Mouse (Mus musculus): ENCODE measurements around the gene Uts2. TPM values are rescaled to one million over a fixed set of nuclear protein-coding genes. Genes with fewer than 3 reads are reported as not detected.

The Uts2 gene
- polyA plus RNA-seq, 1 experiment from 2014 or later: not detected

DNA sequence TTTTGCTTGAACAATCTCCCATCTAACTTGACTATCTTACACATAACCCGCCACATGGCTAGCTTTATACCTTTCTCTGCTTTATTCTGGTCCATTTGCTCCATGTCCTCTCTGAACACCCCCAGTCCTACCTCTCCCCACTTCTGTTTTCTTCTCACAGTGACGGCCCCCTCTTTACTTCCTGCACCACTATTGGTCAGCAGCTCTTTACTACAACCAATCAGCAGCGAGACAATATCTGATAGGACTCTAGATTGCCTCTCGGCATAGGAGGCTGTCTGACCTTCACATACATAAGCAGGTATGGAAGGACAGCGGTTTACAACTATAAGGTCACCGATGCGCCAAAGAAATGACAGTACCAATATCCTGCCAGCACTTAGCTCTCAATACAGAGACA lies 39.6 kb downstream of the Uts2 start:
- Histone ChIP-seq H3K9ac (ENCODE audit: low read depth, low read length) (no peak overlapping the region), H3K4me3 (ENCODE audit: low read depth, low read length) (no peak overlapping the region)
- ATAC-seq (ENCODE audit: low read depth): no peak

DNA sequence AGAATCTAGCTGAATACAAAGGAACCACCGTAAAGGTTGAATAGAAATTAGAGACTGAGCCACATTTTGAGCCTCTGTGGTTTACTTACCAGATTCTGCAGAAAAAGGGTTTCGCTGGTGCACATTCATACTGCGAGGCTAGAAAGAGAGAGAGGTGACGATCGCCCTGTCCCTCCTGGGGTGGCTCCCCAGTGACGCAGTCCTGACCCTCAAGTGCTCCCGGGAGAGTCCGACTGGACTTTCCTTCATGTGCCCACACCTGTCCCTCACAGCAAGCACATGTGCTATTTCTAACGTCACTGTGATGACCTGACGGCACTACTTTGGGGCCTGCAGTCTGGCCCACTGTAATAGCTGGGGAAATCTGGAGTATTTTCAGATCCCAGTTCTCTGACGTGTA lies 40.9 kb downstream of the Uts2 start:
- no peak for ATAC-seq (ENCODE audit: low read depth)
- no peaks in the 10 kb centered on the region for H3K36me3 ChIP-seq (ENCODE audit: control insufficient read depth, insufficient read depth, low read length)
- H3K4me1 ChIP-seq (ENCODE audit: control insufficient read depth, insufficient read depth, low read length): no peaks in the 10 kb centered on the region
- WGBS: 87% methylated on average over 10 of the region's 11 CpGs
- no peak overlapping the region for H3K4me3 ChIP-seq (ENCODE audit: low read depth, low read length)
- no peak overlapping the region for H3K9ac ChIP-seq (ENCODE audit: low read depth, low read length)
- H3K27me3 ChIP-seq (replicated peaks; ENCODE audit: control insufficient read depth, insufficient read depth, low read length): no peaks in the 10 kb centered on the region
- DNase-seq (ENCODE audit: low spot score): no peak
- no peak overlapping the region for H3K27ac ChIP-seq (replicated peaks; ENCODE audit: low read depth, low read length)
- no peaks in the 10 kb centered on the region for H3K9me3 ChIP-seq (ENCODE audit: control insufficient read depth, low read length)
- no peak overlapping the region for H3K4me2 ChIP-seq (ENCODE audit: low read depth, low read length)

More for the DNA sequence above, 39.6 kb downstream of the Uts2 start:
- Histone ChIP-seq H3K27ac (replicated peaks; ENCODE audit: low read depth, low read length) (no peak overlapping the region), H3K36me3 (ENCODE audit: control insufficient read depth, insufficient read depth, low read length) (no peaks in the 10 kb centered on the region), H3K4me1 (ENCODE audit: control insufficient read depth, insufficient read depth, low read length) (no peaks in the 10 kb centered on the region), H3K27me3 (replicated peaks; ENCODE audit: control insufficient read depth, insufficient read depth, low read length) (no peaks in the 10 kb centered on the region), H3K4me2 (ENCODE audit: low read depth, low read length) (no peak overlapping the region), H3K9me3 (ENCODE audit: control insufficient read depth, low read length) (no peaks in the 10 kb centered on the region)
- DNase-seq (ENCODE audit: low spot score): no peak
- WGBS: 86% methylated on average over 7 of the region's 7 CpGs

DNA sequence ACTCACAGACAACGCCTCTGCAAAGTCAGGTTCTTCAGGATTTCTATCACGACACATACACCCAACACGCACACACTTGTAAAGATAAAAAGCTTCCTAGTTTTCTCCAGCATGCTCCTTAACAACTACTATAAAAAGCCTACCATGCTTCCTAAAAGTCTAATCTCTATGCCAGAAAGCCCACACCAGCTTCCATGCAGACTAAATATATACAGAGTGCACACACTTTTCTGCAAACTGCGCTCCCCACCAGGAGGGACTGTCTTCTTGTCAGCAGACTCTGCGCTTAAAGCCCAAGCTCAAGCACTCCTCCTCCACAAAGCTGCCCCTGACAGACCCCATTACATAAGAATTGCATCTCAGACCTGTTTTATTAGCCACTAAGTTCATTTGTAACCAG lies 44.6 kb downstream of the Uts2 start:
- Histone ChIP-seq H3K9ac (ENCODE audit: low read depth, low read length) (no peak overlapping the region), H3K36me3 (ENCODE audit: control insufficient read depth, insufficient read depth, low read length) (no peaks in the 10 kb centered on the region), H3K4me1 (ENCODE audit: control insufficient read depth, insufficient read depth, low read length) (no peaks in the 10 kb centered on the region), H3K4me2 (ENCODE audit: low read depth, low read length) (no peak overlapping the region), H3K9me3 (ENCODE audit: control insufficient read depth, low read length) (no peaks in the 10 kb centered on the region), H3K4me3 (ENCODE audit: low read depth, low read length) (no peak overlapping the region), H3K27ac (replicated peaks; ENCODE audit: low read depth, low read length) (no peak overlapping the region), H3K27me3 (replicated peaks; ENCODE audit: control insufficient read depth, insufficient read depth, low read length) (no peaks in the 10 kb centered on the region)
- ATAC-seq (ENCODE audit: low read depth): no peak
- DNase-seq (ENCODE audit: low spot score): no peak
- 81% methylated on average over 5 of the region's 5 CpGs for WGBS

- peak overlapping the region; percentile 70 for H3K9ac ChIP-seq (ENCODE audit: low read depth, low read length)
- 0 out of 2 replicates have a peak, but pooled peaks cover 7% of the 10 kb centered on the region for H3K36me3 ChIP-seq (ENCODE audit: control insufficient read depth, insufficient read depth, low read length)
- H3K27me3 ChIP-seq (replicated peaks; ENCODE audit: control insufficient read depth, insufficient read depth, low read length): no peaks in the 10 kb centered on the region
- WGBS: 45% methylated on average over 5 of the region's 5 CpGs
- no peaks in the 10 kb centered on the region for H3K9me3 ChIP-seq (ENCODE audit: control insufficient read depth, low read length)
- H3K27ac ChIP-seq (replicated peaks; ENCODE audit: low read depth, low read length): no peak overlapping the region
- ATAC-seq (ENCODE audit: low read depth) (no peak), DNase-seq (ENCODE audit: low spot score) (no peak)
- peak overlapping the region; percentile 62 for H3K4me3 ChIP-seq (ENCODE audit: low read depth, low read length)
- peak overlapping the region; percentile 98 for H3K4me2 ChIP-seq (ENCODE audit: low read depth, low read length)
- H3K4me1 ChIP-seq (ENCODE audit: control insufficient read depth, insufficient read depth, low read length): no peaks in the 10 kb centered on the region
These were observed 46.4 kb downstream of the Uts2 start for GRCm38 (mm10) chr4:151043281-151043680.

DNA sequence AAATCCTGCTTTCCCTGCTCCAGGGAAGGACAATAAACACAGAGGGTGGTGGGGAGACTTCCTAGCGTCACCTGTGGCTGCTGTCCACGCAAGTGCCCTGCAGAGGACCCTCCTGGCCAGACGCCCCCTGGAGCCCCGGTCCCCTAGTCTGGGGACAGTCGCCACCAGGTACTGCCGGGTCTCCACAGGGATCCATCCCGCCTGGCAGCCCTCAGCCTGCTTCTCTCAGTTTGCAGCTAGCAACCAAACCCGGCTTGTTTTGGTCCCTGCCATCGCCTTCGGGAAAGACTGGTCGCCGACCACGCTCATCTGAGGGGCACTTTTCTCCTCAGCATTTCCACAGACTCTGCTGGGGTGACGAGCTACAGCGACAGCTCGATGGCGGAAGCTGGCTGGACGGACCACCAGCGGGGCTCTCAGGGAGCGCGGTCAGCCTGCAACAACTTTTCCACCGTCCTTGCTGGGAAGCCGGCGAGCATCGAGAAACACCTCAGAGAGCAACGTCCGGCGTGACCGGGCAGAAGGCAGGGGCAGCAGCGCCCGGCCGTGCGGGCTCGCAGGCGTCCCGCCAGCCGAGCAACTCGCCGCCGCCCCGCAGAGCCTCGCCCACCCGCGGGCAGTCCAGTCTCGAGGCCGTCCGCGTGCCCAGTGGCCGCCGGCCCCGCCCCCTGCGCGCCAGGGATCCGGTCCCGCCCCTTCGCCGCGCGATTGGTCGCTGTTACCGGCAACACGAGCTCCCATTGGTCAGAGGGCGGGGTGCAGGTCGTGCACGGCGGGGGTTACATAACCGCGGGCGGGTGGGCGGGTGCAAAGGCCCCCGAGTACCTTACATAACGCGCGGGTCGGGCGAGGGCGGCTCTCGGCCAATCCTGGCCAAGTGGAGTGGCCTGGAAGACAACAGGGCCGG lies 47.4 kb downstream of the Uts2 start, which contains the start of gene Per3:
Gene Per3 (minus strand): TSS at position 629 of the 907 bp plus-strand sequence.
- under 1% methylated on average over 38 of the region's 79 CpGs for WGBS
- Histone ChIP-seq H3K27me3 (replicated peaks; ENCODE audit: control insufficient read depth, insufficient read depth, low read length) (no peaks in the 10 kb centered on the region), H3K4me3 (ENCODE audit: low read depth, low read length) (peak within 1 kb of the TSS; percentile 62), H3K9me3 (ENCODE audit: control insufficient read depth, low read length) (no peaks in the 10 kb centered on the region), H3K4me2 (ENCODE audit: low read depth, low read length) (peak within 1 kb of the TSS; percentile 98), H3K4me1 (ENCODE audit: control insufficient read depth, insufficient read depth, low read length) (no peaks in the 10 kb centered on the region), H3K27ac (replicated peaks; ENCODE audit: low read depth, low read length) (no peak within 1 kb of the TSS), H3K9ac (ENCODE audit: low read depth, low read length) (peak within 1 kb of the TSS; percentile 70), H3K36me3 (ENCODE audit: control insufficient read depth, insufficient read depth, low read length) (peaks cover 17% of the 10 kb centered on the region; the same call in 1 of the 2 replicates)
- peak; percentile 98 for ATAC-seq (ENCODE audit: low read depth)
- peak; percentile 97 for DNase-seq (ENCODE audit: low spot score)

DNA sequence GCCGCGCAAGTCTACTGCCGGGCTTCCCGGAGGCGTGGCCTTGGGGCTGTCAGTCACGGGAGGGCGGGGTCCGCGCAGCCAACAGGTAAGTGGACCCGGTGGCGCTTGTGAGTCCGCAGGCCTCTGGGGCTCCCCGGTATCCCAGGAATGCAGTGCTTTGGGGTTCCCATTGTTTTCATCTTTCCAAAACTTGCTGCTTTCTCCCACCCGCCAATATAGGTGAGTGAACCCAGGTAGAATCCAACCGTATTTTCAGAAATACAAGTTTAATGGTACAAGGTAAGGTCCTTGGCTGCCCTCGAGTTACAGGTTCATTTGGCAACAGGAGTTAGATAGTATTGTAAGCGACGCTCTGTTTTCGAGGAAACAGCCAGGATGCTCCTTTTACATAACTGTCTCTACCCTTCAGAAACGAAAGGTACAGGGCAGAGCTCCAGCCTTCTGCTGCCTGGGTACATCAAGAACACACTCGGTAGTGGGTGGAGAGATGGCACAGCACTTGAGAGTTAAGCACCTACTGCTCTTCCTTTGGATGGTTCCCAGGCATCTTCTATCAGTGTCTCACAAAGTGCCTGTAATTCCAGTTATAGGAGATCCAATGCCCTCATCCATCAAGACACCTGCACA lies 48.2 kb downstream of the Uts2 start:
- Histone ChIP-seq H3K4me1 (ENCODE audit: control insufficient read depth, insufficient read depth, low read length) (no peaks in the 10 kb centered on the region), H3K4me3 (ENCODE audit: low read depth, low read length) (peak overlapping the region; percentile 62), H3K9ac (ENCODE audit: low read depth, low read length) (peak overlapping the region; percentile 70), H3K4me2 (ENCODE audit: low read depth, low read length) (peak overlapping the region; percentile 98), H3K27me3 (replicated peaks; ENCODE audit: control insufficient read depth, insufficient read depth, low read length) (no peaks in the 10 kb centered on the region), H3K36me3 (ENCODE audit: control insufficient read depth, insufficient read depth, low read length) (peaks cover 25% of the 10 kb centered on the region; the same call in 1 of the 2 replicates), H3K9me3 (ENCODE audit: control insufficient read depth, low read length) (no peaks in the 10 kb centered on the region), H3K27ac (replicated peaks; ENCODE audit: low read depth, low read length) (no peak overlapping the region)
- 3% methylated on average over 21 of the region's 21 CpGs for WGBS
- no peak for ATAC-seq (ENCODE audit: low read depth)
- no peak for DNase-seq (ENCODE audit: low spot score)

- Histone ChIP-seq H3K9me3 (ENCODE audit: control insufficient read depth, low read length) (no peaks in the 10 kb centered on the region), H3K9ac (ENCODE audit: low read depth, low read length) (no peak overlapping the region), H3K27me3 (replicated peaks; ENCODE audit: control insufficient read depth, insufficient read depth, low read length) (no peaks in the 10 kb centered on the region), H3K36me3 (ENCODE audit: control insufficient read depth, insufficient read depth, low read length) (peaks cover 38% of the 10 kb centered on the region), H3K27ac (replicated peaks; ENCODE audit: low read depth, low read length) (no peak overlapping the region), H3K4me3 (ENCODE audit: low read depth, low read length) (no peak overlapping the region), H3K4me2 (ENCODE audit: low read depth, low read length) (no peak overlapping the region), H3K4me1 (ENCODE audit: control insufficient read depth, insufficient read depth, low read length) (no peaks in the 10 kb centered on the region)
- DNase-seq (ENCODE audit: low spot score) (no peak), ATAC-seq (ENCODE audit: low read depth) (no peak)
- 91% methylated on average over 3 of the region's 3 CpGs for WGBS
These were observed 49.6 kb downstream of the Uts2 start for GRCm38 (mm10) chr4:151046524-151046923.

DNA sequence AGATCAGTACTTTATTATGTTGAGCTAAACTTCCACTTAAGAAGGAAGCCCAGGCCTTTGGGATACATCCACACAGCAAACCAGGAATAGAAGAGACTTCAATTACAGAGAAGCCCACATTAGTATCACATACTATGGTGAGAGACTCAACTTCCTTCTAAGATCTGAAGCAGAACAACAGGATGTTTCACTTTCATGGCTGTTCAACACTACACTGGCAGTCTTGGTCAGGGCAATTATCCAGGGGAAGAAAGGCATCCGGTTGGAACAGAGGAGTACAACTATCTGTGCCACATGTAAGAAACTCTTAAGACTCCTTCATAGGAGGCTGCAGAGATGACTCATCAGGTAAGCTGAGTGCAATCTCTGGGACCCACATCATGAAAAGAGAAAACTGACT lies 54.3 kb downstream of the Uts2 start:
- 88% methylated on average over 1 of the region's 1 CpGs for WGBS
- DNase-seq (ENCODE audit: low spot score) (no peak), ATAC-seq (ENCODE audit: low read depth) (no peak)
- no peak overlapping the region for H3K9ac ChIP-seq (ENCODE audit: low read depth, low read length)
- H3K4me3 ChIP-seq (ENCODE audit: low read depth, low read length): no peak overlapping the region
- H3K4me1 ChIP-seq (ENCODE audit: control insufficient read depth, insufficient read depth, low read length): no peaks in the 10 kb centered on the region
- H3K27ac ChIP-seq (replicated peaks; ENCODE audit: low read depth, low read length): no peak overlapping the region
- H3K4me2 ChIP-seq (ENCODE audit: low read depth, low read length): no peak overlapping the region
- no peaks in the 10 kb centered on the region for H3K9me3 ChIP-seq (ENCODE audit: control insufficient read depth, low read length)
- H3K36me3 ChIP-seq (ENCODE audit: control insufficient read depth, insufficient read depth, low read length): peaks cover 74% of the 10 kb centered on the region
- no peaks in the 10 kb centered on the region for H3K27me3 ChIP-seq (replicated peaks; ENCODE audit: control insufficient read depth, insufficient read depth, low read length)
